Mouse (Mus musculus) left cerebral cortex, adult 11 months (tissue): ENCODE results near the gene Gpr153.

Experiments
- DNase-seq: peaks from one replicate; pipeline ENCODE4 v3.0.0; 2022; ENCODE audit warnings: low spot score

The Gpr153 gene

DNA sequence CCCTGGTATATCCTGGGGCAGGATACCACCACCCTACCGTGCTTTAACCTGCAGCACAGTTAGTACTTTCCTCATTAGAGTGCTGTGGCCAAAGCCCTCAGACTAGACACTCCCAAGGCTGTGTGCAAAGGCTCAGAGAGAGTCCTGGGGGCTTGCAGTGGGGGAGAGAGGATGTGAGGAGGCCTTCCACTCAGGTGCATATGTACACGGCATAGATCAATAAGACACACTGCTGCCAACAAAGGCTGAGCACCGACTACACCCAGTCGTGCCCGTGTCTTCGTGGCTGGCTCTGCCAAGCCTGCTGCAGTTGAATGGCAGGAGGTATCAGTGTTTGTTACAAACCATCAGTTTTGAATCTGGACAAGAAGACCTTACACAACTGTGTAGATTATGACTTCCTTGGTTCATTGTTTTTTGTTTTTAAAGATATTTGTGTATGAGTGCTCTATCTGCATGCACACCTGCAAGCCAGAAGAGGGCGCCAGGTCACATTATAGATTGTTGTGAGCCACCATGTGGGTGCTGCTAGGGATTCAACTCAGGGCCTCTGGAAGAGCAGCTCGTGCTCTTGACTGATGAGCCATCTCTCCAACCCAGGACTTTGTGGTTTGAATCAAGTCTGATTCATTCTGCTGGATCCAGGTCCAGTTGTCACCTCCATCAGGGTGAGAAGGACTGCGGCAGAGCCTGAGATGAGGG is 9.0 kb upstream of the Gpr153 start:
- no peak for DNase-seq

DNA sequence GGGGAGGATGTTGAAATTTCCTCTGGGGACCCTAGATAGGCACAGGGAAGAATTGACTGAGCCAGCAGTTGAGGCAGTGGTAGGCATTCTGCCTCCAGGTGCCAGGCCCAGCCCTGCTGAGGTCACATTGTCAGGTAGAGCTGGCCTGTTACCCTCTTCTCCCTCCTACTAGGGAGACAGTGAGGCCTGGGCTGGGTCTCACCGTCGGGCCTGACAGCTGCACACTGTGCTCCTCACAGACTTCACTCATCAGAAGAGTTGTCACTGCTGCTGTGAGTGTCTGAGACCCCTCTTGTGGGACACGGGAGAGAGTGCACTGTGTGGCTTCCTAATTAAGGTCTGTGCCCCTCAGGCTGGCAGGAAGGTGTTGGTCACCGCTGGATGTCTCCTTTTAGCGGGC is 8.2 kb upstream of the Gpr153 start:
- DNase-seq, result no peak

DNA sequence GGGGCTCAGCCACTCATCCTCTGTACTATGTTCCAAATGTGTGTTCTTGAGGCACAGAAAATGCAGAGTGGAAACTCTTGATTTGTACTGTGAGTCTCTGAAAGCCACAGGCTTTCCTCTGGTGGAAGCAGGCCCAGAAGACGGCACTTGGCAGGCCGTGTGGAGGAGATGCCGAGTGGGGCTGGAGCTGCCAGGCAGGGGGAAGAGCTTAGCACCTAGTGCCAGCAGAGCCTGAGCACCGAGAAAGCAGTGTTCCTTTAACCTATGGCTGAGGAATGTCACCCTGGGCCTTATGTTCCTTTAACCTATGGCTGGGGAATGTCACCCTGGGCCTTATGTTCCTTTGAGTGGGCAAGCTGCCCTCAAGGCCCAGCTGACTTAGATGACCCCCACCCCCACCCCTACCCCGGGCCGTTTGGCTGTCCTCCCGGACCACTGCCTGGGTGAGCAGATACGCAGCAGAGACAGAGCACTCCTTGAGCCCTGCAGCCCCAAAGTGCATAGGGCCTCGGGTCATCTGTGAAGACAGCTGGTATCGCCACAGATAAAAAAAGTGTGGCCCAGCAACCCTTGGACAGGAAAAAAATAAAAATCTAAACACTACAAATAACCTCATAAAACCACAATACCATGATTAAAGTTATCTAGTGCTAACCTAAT is 7.7 kb upstream of the Gpr153 start:
- DNase-seq, result no peak

DNA sequence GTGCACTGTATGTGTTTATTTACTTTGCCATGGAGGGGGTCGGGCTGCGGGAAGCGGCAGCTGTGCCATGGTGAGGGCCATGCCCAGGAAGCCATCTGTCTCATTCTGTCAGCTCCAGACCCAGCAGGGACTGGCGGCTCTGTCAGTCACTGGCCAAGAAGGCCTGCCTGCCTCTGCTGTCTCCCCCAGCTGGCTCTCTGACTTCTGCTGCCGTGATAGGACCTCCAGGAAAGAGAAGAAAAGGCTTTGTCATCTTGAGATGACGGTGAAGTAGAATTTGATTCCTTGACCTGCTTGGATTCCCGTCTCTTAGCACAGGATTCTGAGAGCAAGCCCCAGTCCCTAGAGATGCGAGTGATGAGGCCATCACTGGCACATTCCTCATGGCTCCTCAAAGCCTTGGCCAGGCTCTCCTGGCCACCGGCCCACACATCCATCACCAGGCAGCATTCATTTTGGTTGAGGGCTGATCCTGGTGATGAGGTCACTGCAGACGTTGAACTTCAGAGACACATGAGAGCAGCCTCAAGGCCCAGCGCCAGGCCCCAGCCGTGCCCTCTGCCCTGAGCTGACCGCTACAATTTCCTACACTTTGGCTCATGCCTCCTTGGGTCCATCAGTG is 6.2 kb upstream of the Gpr153 start:
- no peak for DNase-seq

DNA sequence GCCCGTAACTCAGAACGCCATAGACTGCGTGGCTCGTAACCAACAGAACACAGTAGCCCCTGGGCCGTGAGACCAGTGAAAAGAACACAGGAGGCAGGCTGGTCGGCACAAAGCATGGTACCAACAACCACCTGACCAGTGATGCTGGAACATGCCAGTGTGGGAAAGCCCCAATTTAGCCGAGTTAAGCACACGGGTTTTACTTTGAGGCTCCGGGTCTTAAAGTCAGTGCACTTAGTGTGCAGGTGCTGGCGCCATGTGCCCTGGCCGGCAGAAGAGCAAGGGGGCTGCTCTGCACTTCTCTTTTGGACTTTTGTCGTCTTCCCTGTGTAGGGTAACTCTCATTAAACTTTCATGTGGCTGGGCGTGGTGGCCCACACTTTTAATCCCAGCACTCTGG is 4.1 kb upstream of the Gpr153 start:
- DNase-seq, result no peak

DNA sequence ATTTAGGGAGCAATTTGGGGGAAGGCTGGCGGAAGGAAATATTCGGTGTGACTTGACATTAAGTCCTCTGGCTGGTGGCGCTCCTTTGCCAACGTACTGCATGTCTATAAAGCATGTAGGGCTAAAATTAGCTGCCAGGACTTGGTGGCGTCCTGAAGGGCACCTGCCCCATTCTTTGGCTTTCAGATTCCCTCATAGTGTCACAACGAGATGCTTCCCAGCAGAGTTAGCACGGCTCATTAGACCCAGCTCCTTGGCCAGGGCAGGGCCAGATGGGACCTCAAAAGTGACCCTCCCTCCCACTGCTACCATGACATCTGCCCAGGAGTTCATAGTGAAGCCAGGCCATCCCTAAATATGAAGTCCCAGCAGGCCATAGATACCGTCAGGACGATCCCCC is 3.4 kb upstream of the Gpr153 start:
- no peak for DNase-seq

DNA sequence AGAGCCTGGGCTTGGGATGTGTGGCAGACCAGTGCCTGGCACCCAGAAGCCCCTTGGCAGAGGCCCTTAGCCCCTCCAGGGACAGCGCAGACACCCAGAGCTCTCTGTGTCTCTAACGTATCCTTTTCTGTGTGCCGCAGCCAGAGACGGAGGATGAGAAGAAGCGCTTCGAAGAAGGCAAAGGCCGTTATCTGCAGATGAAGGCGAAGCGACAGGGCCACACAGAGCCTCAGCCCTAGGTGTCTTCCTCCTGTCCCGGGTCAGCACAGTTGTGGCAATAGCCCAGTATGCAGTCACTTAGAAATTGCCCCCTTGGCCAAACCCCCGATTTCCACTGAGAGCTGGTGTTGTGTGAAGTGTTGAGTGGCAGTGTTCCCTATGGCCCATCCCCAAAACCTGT is 2.7 kb upstream of the Gpr153 start:
- DNase-seq, result no peak

DNA sequence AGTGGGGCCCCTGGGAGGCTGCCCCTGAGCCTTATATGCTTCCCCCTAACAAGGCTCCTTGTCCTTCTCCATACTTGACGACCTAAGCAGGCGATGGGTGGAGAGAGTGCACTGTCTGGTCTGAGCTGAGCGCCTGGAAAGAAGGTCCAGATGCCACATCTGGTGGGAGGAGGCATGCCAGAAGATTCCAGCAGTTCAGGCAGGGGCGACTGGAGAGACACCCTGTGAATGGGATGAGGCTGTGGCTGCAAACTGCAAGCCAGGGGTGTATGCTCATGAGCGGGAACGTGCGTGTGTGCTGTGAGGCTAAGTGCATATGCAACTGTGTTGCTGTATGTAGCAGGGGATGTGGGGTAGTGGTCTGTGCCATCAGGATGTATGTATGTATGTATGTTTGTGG is 2.0 kb upstream of the Gpr153 start:
- no peak for DNase-seq

DNA sequence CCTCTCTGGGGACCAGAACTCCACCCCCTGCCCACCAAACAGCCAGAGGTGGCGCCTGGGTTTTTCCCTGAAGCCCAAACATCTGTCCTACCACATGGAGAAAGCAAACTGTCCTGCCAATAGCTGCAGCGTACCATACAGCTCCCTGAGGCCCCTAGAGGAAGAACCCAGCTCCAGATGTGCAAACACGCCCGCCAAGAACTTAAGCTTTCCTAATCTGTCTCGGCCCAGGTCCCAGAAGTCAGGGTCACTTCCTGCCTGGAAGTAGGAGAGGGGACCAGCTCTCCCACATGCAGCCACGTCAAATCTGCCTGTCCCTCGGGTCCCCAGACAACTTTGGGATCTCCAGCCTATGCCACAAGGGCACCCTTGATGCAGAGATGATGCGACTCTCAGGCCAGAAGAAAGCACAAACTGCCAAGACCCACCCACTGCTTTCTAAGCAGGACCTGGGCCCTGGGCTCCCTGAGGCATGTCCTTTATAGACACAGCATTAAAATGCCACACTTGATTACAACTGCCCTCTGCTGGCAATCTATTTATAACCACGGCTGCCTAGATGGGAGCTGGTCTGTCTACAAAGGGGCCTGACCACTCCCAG is 1.5 kb upstream of the Gpr153 start:
- no peak for DNase-seq

DNA sequence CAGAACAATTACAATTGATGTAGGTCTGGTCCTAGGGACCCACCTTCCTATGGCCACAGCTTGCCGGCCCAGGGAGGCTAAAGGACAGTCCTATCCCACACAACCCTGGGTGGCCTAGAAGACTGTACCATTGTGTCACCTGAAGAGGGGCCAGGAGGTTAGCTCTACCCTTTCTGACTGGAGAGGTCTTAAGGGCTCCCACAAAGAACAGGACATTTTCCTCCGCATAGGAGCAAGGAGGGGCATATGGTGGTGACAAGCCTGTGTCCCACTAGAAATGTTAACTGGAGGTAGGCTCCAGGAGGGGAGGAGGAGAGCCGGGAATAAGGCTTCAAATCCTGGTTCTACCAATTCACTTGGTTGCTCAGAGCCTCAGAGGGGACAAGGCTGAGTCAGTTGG is 841 bp upstream of the Gpr153 start:
- DNase-seq, result no peak

DNA sequence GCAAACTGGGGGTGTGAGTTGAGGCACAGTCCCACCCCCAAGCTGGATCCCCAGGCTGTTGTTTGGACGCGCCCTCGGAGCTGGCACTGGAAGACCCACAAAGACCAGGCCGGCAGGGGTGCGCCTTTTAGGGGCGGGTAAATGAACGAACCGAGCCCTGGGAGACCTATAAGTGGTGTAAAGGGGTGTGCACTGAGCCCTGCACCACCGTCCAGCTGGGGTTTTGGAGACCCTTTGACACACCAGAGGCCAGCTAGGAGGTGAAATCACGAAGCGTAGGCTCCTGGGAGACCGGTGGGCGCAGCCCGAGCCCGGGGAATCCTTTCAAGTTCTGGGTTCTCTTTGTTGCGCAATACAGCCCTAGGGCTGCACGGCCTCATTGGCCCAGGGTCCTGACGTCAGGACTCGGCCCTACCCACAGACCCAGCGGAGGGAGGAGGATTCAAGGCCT is 674 bp downstream of the Gpr153 start:
- no peak for DNase-seq

DNA sequence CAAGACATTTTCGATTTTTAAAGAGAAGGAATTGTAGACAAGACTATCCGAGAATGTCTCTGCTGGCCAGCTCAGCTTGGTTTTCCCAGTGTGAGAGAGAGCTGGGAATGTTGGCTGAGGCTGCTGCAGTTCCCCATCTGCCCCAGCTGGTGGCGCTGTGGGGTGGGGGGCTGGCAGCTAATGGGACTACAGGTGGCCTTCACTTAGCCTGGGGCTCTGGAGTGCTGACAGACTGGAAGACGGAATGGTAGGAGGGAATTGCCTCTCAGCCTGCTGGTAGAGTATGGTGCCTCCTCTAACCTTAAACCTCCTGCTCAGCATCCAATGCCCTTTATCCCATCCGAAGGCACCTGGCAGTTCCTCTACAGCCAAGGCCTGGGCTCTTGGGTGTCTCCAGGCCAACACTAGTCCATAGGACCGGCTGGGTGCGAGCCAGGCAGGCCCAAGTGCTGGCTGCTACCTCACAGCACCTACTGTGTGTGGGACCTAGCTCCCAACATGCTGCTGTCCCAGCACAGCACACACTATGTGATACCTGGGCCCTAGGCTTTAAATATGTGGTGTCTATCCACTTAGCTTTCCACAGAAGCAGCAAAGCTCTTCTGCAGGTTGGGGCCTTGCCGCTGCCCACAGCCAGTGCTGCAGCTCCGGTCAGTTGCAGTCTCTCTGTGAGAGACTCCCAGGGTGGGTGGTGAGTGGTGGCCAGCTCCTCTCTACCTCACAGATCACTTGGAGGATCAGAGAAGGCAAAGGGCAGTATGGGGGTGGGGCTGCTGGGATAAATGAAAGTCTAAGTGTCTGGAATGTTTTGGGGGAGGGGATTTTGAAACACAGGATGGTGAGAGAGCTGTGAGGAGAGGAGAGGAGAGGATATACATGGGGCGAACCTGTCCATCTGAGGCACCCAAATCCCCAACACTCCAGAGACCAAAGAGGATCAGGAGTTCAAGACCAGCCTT is 2.6 kb downstream of the Gpr153 start:
- DNase-seq, result no peak

DNA sequence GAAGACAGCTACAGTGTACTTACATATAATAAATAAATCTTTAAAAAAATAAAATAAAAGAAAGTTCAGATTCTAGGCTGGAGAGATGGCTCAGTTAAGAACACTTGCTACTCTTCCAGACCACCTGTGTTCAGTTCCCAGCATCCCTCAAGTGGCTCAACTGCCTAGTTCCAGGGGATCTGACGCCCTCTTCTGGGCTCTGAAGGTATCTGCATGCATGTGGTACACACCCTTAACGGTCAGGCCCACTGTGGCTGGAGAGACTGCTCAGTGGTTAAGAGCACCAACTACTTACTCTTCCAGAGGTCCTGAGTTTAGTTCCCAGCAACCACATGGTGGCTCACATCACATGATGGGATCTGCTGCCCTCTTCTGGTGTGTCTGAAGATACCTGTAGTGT is 3.9 kb downstream of the Gpr153 start:
- DNase-seq, result no peak

DNA sequence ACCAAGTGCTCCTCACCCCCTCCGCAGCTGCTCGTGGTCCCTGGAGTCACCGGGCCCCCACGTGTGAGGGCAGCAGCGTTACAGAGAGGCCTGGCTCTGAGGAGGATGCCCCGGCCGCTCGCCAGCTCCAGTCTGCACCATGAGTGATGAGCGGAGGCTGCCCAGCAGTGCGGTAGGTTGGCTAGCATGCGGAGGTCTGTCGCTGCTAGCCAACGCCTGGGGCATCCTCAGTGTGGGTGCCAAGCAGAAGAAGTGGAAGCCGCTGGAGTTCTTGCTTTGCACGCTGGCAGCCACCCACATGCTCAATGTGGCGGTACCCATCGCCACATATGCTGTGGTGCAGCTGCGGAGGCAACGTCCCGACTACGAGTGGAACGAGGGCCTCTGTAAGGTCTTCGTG is 5.0 kb downstream of the Gpr153 start:
- no peak for DNase-seq

DNA sequence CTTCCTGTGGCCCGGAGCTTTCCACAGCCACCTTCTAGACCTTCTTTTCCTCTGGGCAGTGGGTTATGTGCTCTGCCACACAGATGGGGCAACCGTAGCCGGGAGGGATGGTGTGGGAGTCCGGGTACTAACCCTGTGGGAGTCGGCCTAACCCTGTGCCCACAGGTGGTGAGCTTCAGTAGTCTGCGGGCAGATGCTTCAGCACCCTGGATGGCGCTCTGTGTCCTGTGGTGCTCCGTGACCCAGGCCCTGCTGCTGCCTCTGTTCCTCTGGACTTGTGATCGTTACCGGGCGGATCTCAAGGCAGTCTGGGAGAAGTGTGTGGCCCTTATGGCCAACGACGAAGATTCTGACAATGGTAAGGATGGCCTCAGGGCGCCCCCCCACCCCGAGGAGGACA is 7.6 kb downstream of the Gpr153 start:
- no peak for DNase-seq

DNA sequence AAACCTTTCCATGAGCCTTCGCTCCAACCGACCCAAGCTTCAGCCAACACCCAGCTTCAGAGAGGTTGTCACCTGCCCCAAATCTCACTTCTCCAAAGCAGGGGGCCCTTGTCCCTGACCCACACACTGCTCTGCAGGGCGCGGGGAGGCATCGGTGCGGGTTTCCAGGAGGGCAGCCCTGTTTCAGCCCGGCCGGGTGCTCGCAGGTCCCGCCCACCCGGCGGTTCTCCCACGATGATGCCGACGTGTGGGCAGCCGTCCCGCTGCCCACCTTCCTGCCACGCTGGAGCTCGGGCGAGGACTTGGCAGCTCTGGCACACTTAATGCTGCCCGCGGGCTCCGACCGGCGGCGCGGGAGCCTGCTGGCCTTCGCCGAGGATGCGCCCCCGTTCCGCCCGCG is 8.7 kb downstream of the Gpr153 start:
- DNase-seq, result no peak

DNA sequence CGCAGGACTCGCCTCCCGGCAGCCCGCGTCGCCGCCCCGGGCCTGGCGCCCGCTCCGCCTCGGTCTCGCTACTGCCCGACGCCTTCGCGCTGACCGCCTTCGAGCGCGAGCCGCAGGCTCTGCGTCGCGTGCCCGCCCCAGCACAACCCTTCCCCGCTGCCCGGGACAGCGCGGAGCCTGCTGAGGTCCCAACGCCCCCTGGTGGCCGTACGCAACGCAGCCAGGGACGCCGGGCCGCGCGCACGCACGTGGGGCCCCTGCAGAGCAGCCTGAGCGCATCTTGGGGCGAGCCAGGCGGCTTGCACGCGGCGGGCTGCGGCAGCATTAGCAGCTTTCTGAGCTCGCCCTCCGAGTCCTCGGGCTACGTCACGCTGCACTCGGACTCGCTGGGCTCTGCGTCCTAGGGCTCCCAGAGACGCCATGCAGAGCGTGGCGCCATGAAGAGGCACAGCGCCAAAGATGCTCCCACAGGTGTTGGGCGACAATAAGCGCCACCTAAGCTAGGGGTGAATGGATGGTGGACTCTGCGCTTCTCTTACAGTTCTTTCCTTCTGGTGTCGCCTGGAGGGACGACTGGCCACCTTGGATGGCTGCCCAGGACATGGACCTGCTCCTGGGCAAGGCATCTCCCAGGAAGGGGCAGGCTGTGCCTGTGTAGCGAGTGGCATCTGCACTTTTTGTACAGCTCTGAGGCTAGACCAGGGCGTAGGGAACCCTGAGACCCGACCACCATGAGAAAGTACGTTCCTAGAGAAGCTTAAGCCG is 9.3 kb downstream of the Gpr153 start:
- DNase-seq, result peak; percentile 78

DNA sequence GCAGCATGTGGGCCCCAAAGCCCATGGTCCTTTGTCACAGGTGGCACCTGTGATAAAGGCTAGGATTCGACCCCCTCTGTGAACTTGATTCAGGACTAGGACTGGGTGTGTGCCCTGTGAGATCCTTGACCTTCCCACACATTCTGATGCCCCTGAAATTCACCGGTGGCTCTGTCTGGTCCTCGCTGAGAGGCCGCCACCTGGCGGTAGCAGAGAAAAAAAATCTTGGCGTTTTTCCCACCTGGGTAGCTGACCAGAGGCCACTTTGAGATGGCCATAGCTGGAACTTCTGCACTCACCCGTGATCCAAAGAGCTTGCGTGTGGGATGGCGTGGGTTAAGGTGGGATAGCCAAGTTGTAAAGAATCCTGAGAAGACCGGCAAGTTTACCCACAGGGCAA is 11.5 kb downstream of the Gpr153 start:
- no peak for DNase-seq

DNA sequence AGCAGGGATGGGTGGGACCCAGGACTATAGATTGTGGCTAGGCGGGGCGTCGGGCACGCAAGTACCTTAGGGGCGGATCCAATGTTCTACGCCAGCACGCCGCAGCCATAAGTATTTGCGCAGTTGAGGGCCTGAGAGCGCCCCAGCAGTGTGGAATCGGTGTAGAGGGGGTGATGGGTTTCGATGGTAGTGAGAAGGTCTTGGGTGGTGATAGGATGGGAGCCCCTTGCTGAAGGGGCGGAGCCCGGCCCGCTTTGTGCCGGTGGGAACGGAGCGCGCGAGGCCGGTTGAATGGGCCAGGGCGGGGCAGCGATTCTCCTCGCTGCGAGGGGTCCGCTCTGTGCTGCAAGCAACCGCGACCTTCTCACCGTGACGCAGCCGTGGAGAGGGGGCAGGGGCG is 12.2 kb downstream of the Gpr153 start:
- DNase-seq, result no peak

DNA sequence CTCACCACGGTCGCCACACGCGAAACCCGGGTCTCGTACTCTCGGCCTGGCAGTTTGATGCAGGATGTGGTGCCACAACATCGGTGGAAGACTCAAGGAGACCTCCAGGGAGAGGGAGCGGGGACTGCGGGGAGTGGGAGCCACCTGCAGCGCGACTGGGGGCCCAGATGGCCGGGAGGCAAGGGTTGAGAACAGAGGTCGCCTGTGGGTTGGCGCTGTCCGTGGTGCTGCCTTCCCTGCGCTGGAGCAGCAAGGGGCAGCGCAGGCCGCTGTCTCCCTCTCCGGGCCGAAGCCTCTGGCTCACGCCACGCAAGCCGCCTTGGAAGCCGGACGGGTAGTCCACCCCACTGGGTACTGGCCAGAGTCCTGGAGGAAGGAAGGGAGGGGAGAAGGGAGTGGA is 12.9 kb downstream of the Gpr153 start:
- DNase-seq, result no peak
